In genomic region chr17:50448693-50449092, GRCm38 (mm10) we compare ENCODE assay signal across 22 mouse cellular contexts.
A peak's percentile ranks its signal among the peaks of the same experiment; 100 is the strongest.
DNase-seq lines count a peak whose midpoint lies in the region; ATAC-seq and TF ChIP-seq lines count a peak whose summit lies in the region.
"Had no signal": no experiment of that assay in that cellular context is flagged by ENCODE, and none has a peak within 500 bp of the region (broad histone marks: within the 10 kb centered on the region; RNA-seq: fewer than 3 reads in every experiment).

No protein-coding gene starts in this region.

- TF ChIP-seq CTCF in lung, embryonic 14.5 days (IDR thresholded peaks at IDR 0.05; ENCODE audit: low read depth), result no peak
- TF ChIP-seq CTCF in lung, adult 2 months (IDR thresholded peaks at IDR 0.05; ENCODE audit: insufficient read depth, low read length), result no peak

- 51% methylated on average over 6 of the region's 6 CpGs for WGBS in lung, embryonic 14.5 days
- 69% methylated on average over 6 of the region's 6 CpGs for WGBS in lung, adult 2 months
- 86% methylated on average over 6 of the region's 6 CpGs for WGBS in midbrain, embryonic 15.5 days

- no peaks in the 10 kb centered on the region for H3K27me3 ChIP-seq in lung, embryonic 14.5 days (ENCODE audit: insufficient read depth, low read length)
- no peaks in the 10 kb centered on the region for H3K27me3 ChIP-seq in midbrain, embryonic 15.5 days (replicated peaks)
- H3K27me3 ChIP-seq: forebrain, embryonic 13.5 days; hindbrain, embryonic 12.5 days had no signal

- H3K27ac ChIP-seq in lung, embryonic 14.5 days (ENCODE audit: low read depth), result no peak overlapping the region
- H3K27ac ChIP-seq in midbrain, embryonic 15.5 days, result no peak overlapping the region
- H3K27ac ChIP-seq: embryonic facial prominence, embryonic 10.5 days; forebrain, embryonic 13.5 days; heart, adult 2 months; hindbrain, embryonic 12.5 days had no signal

- no peak for TF ChIP-seq POLR2A in lung, adult 2 months (IDR thresholded peaks at IDR 0.05; ENCODE audit: borderline replicate concordance, extremely low read depth, low read depth, low read length)

- H3K9ac ChIP-seq in lung, embryonic 14.5 days, result no peak overlapping the region
- H3K9ac ChIP-seq in midbrain, embryonic 15.5 days, result no peak overlapping the region
- H3K9ac ChIP-seq: forebrain, embryonic 13.5 days; forebrain, postnatal 0 days; heart, embryonic 12.5 days; hindbrain, embryonic 12.5 days had no signal

- H3K4me3 ChIP-seq in lung, embryonic 14.5 days (ENCODE audit: low read depth, low read length), result no peak overlapping the region
- H3K4me3 ChIP-seq in lung, adult 2 months (replicated peaks; ENCODE audit: extremely low read depth, low read depth, low read length), result no peak overlapping the region
- no peak overlapping the region for H3K4me3 ChIP-seq in midbrain, embryonic 15.5 days
- H3K4me3 ChIP-seq: embryonic facial prominence, embryonic 10.5 days; forebrain, embryonic 13.5 days; heart, adult 2 months; heart, embryonic 12.5 days; hindbrain, embryonic 12.5 days had no signal

- no peaks in the 10 kb centered on the region for H3K4me1 ChIP-seq in lung, embryonic 14.5 days (ENCODE audit: insufficient read depth)
- no peaks in the 10 kb centered on the region; the same call in 1 of the 2 replicates for H3K4me1 ChIP-seq in lung, adult 2 months (ENCODE audit: control insufficient read depth, insufficient read depth, low read length)
- H3K4me1 ChIP-seq in midbrain, embryonic 15.5 days, result no peaks in the 10 kb centered on the region
- H3K4me1 ChIP-seq: embryonic facial prominence, embryonic 10.5 days; forebrain, embryonic 13.5 days; heart, embryonic 12.5 days; hindbrain, embryonic 12.5 days had no signal

- DNase-seq in kidney, adult 9 months, result peak; percentile 14
- DNase-seq in kidney, adult 11 months, result no peak
- peak; percentile 68 for DNase-seq in lung, embryonic 14.5 days
- DNase-seq in lung, adult 2 months, result no peak
- peak; percentile 12 for DNase-seq in lung, postnatal 25 days (ENCODE audit: low spot score)
- DNase-seq in lung, postnatal 4 days, result no peak
- DNase-seq: adrenal gland, adult 8-10 months; adrenal gland, postnatal 36 days; cerebellum, adult 2 months; cerebellum, postnatal 10 days; forebrain, postnatal 0 days; gastrocnemius, postnatal 10 days; heart, adult 2 months; heart, postnatal 36 days had no signal

- peak; percentile 60; the same call in 1 of the 2 replicates for ATAC-seq in lung, embryonic 14.5 days (ENCODE audit: insufficient read depth)
- no peak for ATAC-seq in midbrain, embryonic 15.5 days (replicated peaks)
- ATAC-seq: CD4-positive, CD25-positive, alpha-beta regulatory T cell, adult 4 months; forebrain, embryonic 13.5 days; forebrain, postnatal 0 days; hindbrain, embryonic 16.5 days had no signal

- no peaks in the 10 kb centered on the region for H3K9me3 ChIP-seq in lung, embryonic 14.5 days (ENCODE audit: low read depth, low read length)
- H3K9me3 ChIP-seq in midbrain, embryonic 15.5 days, result no peaks in the 10 kb centered on the region
- H3K9me3 ChIP-seq: embryonic facial prominence, embryonic 10.5 days; forebrain, embryonic 13.5 days; heart, embryonic 12.5 days; hindbrain, embryonic 12.5 days had no signal

- H3K4me2 ChIP-seq in lung, embryonic 14.5 days, result no peak overlapping the region
- no peak overlapping the region for H3K4me2 ChIP-seq in midbrain, embryonic 15.5 days
- H3K4me2 ChIP-seq: forebrain, embryonic 13.5 days; heart, embryonic 12.5 days; hindbrain, embryonic 12.5 days had no signal

- H3K36me3 ChIP-seq in lung, embryonic 14.5 days (ENCODE audit: insufficient read depth), result no peaks in the 10 kb centered on the region
- no peaks in the 10 kb centered on the region for H3K36me3 ChIP-seq in midbrain, embryonic 15.5 days (replicated peaks)
- H3K36me3 ChIP-seq: embryonic facial prominence, embryonic 10.5 days; G1E; heart, embryonic 12.5 days; hindbrain, embryonic 12.5 days had no signal

Comparison
In these comparisons a context has a peak if more than half of its experiments do, and no peak if none do; other contexts are left out.
1. DNase-seq: peak in kidney, adult 9 months (single experiment), lung, embryonic 14.5 days (single experiment) and lung, postnatal 25 days (single experiment); none in kidney, adult 11 months (single experiment), lung, adult 2 months (single experiment) and lung, postnatal 4 days (0 of 2).